Mouse (Mus musculus) stomach, embryonic 15.5 days (tissue): ENCODE measurements around the gene Sdf4. TPM values are rescaled to one million over a fixed set of nuclear protein-coding genes. Genes with fewer than 3 reads are reported as not detected.
A peak's percentile ranks its signal among the peaks of the same experiment; 100 is the strongest.

Source experiments
- ATAC-seq: fragments of 200-750 bp; cut with Nextera tagmentation; 2 replicates; pipeline ENCODE4 v1.8.0; 2017; ENCODE audit warnings: low read depth, moderate number of reproducible peaks, moderate TSS enrichment; ENCODE audit not compliant: insufficient read depth, low FRiP score
- H3K27ac ChIP-seq: fragments of 300-500 bp; sonication (generic); 2 replicates; pipeline ENCODE4 v1.5.1; 2015; ENCODE audit warnings: mild to moderate bottlenecking, inconsistent platforms
- H3K27me3 ChIP-seq: fragments of 300-500 bp; sonication (generic); replicated peaks from 2 replicates; pipeline ENCODE4 v1.6.1; 2015; ENCODE audit warnings: inconsistent platforms
- H3K36me3 ChIP-seq: fragments of 300-500 bp; sonication (generic); 2 replicates; pipeline ENCODE4 v1.6.1; 2015; ENCODE audit warnings: inconsistent platforms
- H3K4me1 ChIP-seq: fragments of 300-500 bp; sonication (generic); 2 replicates; pipeline ENCODE4 v1.6.1; 2015; ENCODE audit warnings: inconsistent platforms
- H3K4me2 ChIP-seq: fragments of 300-500 bp; sonication (generic); 2 replicates; pipeline ENCODE4 v1.6.1; 2015; ENCODE audit warnings: mild to moderate bottlenecking, inconsistent platforms
- H3K4me3 ChIP-seq: fragments of 300-500 bp; sonication (generic); replicated peaks from 2 replicates; pipeline ENCODE4 v1.5.1; 2015; ENCODE audit warnings: inconsistent platforms
- H3K9ac ChIP-seq: fragments of 300-500 bp; sonication (generic); 2 replicates; pipeline ENCODE4 v1.6.1; 2015; ENCODE audit warnings: inconsistent platforms
- H3K9me3 ChIP-seq: fragments of 300-500 bp; sonication (generic); 2 replicates; pipeline ENCODE4 v1.6.1; 2016; ENCODE audit warnings: inconsistent platforms
- WGBS: fragments of 180-500 bp; shearing (Covaris S2); methylation state at CpG from one replicate; pipeline ENCODE4 v1.1.7; 2015; 5-methylcytosine and 5-hydroxymethylcytosine counted together
- polyA plus RNA-seq: library from polyadenylated mRNA; unstranded; fragments of >200 nt; fragmentation: Nextera tagmentation; extraction: Ambion mirVana; gene quantifications from 2 replicates; pipeline ENCODE4 v1.2.1, GENCODE M21; 2015

Gene Sdf4
- 154 and 168 TPM in 2 replicates for polyA plus RNA-seq

DNA sequence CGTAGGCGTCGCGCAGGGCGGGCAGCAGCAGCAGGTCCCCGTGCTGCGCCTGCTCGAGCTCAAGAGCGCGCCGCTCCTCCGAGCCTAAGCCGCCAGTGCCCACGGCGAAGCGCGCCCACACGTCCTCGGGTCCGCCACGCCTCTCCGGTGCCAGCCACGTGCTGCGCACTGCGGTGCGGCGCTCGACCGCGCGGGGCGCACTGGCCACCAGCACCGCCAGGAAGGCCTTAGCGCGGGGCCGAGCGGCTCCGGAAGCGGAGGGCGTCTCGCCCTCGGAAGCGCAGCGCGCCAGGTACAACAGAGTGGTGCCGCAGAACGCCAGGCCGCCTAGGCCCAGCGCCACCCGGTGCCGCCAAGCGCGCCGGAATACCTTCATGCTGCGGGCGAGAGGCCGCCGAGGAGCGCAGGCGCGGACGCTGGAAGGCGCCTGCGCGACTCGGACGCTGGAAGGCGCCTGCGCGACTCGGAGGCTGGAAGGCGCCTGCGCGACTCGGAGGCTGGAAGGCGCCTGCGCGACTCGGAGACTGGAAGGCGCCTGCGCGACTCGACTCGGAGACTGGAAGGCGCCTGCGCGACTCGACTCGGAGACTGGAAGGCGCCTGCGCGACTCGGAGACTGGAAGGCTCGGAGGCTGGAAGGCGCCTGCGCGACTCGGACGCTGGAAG is at the start of gene Sdf4, which contains the start of gene B3galt6:
TSS of gene Sdf4 (plus strand) at position 632 of the 665 bp plus-strand sequence.
TSS of gene B3galt6 (minus strand) at position 409 of the 665 bp plus-strand sequence.
- WGBS, result under 1% methylated on average over 99 of the region's 99 CpGs
- Histone ChIP-seq H3K27ac (peak within 1 kb of the TSS; percentile 97), H3K9ac (peak within 1 kb of the TSS; percentile 74), H3K27me3 (no peaks in the 10 kb centered on the region), H3K4me1 (peaks cover 18% of the 10 kb centered on the region), H3K36me3 (peaks cover 6% of the 10 kb centered on the region; the same call in 1 of the 2 replicates), H3K9me3 (no peaks in the 10 kb centered on the region), H3K4me3 (peak within 1 kb of the TSS; percentile 69), H3K4me2 (peak within 1 kb of the TSS; percentile 99)
- peak; percentile 83 for ATAC-seq

DNA sequence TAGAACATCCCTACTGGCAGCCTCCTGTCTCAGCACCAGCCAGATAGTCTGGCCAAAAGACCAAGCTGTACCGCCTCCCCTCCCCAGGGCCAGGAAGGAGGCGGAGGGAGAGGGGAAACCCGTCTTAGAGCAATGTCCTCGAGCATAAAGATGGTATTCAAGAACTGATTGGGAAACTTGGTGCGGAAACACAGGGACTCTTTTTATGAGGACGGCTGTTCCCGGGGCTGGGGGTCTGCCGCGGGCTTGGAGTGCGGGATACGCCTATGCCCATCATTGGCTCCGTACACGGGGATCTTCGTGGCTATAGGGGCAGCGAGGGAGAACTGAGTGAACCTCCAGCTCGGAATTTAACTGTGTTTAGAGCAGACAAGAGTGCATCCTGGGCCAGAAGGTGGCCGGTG is 49.6 kb upstream of the Sdf4 start:
- 1% methylated on average over 17 of the region's 17 CpGs for WGBS
- no peaks in the 10 kb centered on the region for H3K9me3 ChIP-seq
- H3K27ac ChIP-seq, result peak overlapping the region; percentile 87
- H3K4me2 ChIP-seq, result peak overlapping the region; percentile 88
- H3K9ac ChIP-seq, result peak overlapping the region; percentile 70
- ATAC-seq, result peak; percentile 8; the same call in 1 of the 2 replicates
- no peaks in the 10 kb centered on the region for H3K27me3 ChIP-seq
- peaks cover 6% of the 10 kb centered on the region; the same call in 1 of the 2 replicates for H3K36me3 ChIP-seq
- peak overlapping the region; percentile 95 for H3K4me3 ChIP-seq
- peaks cover 15% of the 10 kb centered on the region for H3K4me1 ChIP-seq

DNA sequence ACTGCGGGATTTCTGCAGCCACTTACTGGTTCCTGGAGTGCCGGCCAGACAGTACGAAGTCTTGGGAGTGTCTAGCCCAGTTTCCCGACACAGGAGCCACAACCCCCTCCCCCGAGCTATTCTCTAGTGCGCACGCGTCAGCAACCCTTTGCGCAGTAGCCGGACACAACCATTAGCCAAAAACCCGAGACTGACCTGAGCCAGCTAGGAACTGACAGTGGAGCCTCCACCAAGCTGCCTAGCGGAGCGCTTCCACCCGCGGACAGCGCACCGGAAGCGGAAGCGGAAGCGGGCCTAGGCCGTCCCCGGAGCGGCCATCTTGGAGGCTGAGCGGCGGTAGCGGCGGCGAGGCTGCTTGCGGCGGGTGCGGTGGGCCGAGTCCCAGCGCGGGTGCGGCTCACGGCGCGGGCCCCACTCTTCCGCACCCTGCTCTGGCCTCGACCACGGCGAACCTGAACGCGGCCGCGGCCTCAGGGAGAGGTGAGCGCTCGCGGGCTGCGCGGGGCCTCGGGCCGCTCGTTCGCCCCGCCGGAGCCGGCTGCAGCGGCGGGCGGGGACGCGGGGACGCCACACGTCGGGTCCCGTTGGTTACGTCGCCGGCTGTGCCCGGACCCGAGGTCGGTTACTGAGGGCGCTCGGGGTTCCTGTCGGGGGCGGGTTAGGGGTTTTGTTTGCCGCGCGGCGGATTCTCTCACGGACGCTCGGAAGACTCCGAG is 49.0 kb upstream of the Sdf4 start, which contains the start of gene Ube2j2:
TSS of gene Ube2j2 (plus strand) at position 298 of the 716 bp plus-strand sequence.
- Histone ChIP-seq H3K36me3 (peaks cover 10% of the 10 kb centered on the region; the same call in 1 of the 2 replicates), H3K4me2 (peak within 1 kb of the TSS; percentile 88), H3K4me1 (peaks cover 15% of the 10 kb centered on the region), H3K4me3 (peak within 1 kb of the TSS; percentile 95), H3K9me3 (no peaks in the 10 kb centered on the region), H3K9ac (peak within 1 kb of the TSS; percentile 82), H3K27me3 (no peaks in the 10 kb centered on the region), H3K27ac (peak within 1 kb of the TSS; percentile 87)
- under 1% methylated on average over 85 of the region's 85 CpGs for WGBS
- peak; percentile 98 for ATAC-seq

DNA sequence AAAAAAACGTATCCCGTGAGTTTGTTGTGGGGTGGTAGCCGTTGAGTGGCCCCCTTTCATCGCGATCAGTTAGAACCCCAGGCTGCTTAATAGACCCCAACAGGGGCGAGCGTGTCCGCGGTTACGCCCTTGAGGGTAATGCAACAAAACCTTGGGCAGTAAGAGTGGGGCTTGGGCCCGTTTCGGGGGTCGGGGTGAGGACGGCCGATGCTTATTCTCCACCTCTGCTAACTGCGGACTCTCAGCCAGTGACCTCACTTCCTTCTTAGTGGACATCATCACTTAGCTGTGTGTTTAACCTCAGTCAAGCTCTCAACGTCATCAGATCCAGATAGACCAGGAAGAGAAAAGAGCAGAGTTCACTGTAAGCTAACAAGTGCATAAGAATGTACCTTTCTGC is 48.4 kb upstream of the Sdf4 start:
- peak overlapping the region; percentile 82 for H3K9ac ChIP-seq
- H3K9me3 ChIP-seq, result no peaks in the 10 kb centered on the region
- no peaks in the 10 kb centered on the region for H3K27me3 ChIP-seq
- WGBS, result 0% methylated on average over 17 of the region's 17 CpGs
- ATAC-seq, result no peak
- H3K4me3 ChIP-seq, result peak overlapping the region; percentile 95
- peak overlapping the region; percentile 49; the same call in 1 of the 2 replicates for H3K27ac ChIP-seq
- peaks cover 14% of the 10 kb centered on the region; the same call in 1 of the 2 replicates for H3K36me3 ChIP-seq
- H3K4me2 ChIP-seq, result peak overlapping the region; percentile 71
- peaks cover 15% of the 10 kb centered on the region for H3K4me1 ChIP-seq

DNA sequence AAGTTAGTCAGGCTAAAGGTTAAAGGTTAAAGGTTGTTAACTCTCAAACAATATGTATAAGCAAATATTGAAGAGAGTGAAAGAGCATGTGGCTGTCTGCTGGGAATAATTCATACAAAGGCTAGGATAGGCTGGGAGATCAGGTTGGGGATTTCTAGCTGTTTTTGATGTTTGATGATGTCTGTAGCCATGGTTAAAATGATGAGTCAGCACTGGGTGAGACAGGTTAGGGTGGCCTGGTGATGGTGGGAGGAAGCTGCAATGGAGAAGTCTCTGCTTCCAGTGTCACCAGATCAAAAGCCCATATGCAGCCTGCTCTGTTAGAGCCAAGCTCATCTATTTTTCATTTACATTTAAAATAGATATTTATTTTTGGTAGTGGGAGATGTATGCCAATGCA is 45.6 kb upstream of the Sdf4 start:
- peaks cover 15% of the 10 kb centered on the region for H3K4me1 ChIP-seq
- H3K9me3 ChIP-seq, result no peaks in the 10 kb centered on the region
- ATAC-seq, result no peak
- no peak overlapping the region for H3K9ac ChIP-seq
- no peak overlapping the region for H3K27ac ChIP-seq
- H3K36me3 ChIP-seq, result peaks cover 32% of the 10 kb centered on the region
- H3K4me2 ChIP-seq, result no peak overlapping the region
- no peaks in the 10 kb centered on the region for H3K27me3 ChIP-seq
- H3K4me3 ChIP-seq, result no peak overlapping the region

DNA sequence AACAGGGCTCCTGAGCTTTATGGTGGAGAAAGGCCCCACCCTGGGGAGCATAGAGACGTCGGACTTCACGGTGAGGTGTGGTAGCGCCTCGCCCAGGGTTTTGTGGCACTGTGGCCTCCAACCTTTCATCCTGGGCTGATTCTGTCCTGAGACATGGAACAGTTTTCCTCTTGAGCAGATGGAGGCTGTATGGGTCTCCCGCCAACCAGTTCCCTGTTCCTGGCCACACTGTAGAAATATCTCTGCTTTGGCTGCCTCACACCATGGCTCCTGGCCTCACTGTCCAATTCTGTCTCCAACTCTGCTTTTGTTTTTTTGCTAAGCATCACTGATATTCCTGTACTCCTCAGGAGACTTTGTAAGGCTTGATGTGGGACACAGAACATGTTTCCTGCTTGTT is 37.2 kb upstream of the Sdf4 start:
- peaks cover 52% of the 10 kb centered on the region for H3K36me3 ChIP-seq

DNA sequence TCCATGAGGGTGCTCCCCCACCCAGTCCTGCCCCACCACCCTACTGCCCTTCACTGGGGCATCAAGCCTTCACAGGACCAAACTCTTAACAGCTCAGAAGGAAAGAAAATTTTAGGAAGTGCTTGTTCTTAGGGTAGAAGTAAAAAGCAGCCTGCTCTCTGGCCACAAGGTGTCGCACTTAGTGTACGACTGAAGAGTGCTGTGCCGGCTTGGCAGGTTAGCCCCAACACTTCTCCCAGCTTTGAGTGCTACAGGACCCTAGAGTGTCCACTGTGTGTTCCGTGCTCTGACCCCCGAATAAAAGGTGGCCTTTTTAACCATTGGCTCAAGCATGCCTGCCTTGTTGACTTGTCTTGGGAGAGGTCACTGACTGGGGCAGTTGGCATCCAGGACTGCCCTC is 33.4 kb upstream of the Sdf4 start:
- Histone ChIP-seq H3K4me1 (peaks cover 16% of the 10 kb centered on the region; the same call in 1 of the 2 replicates), H3K27ac (no peak overlapping the region), H3K9me3 (no peaks in the 10 kb centered on the region), H3K27me3 (no peaks in the 10 kb centered on the region), H3K36me3 (peaks cover 26% of the 10 kb centered on the region), H3K9ac (no peak overlapping the region), H3K4me3 (no peak overlapping the region), H3K4me2 (no peak overlapping the region)
- 8% methylated on average over 5 of the region's 5 CpGs for WGBS
- ATAC-seq, result no peak

More for the DNA sequence above, 37.2 kb upstream of the Sdf4 start:
- Histone ChIP-seq H3K9me3 (no peaks in the 10 kb centered on the region), H3K4me2 (no peak overlapping the region), H3K9ac (no peak overlapping the region), H3K4me1 (no peaks in the 10 kb centered on the region), H3K27ac (no peak overlapping the region), H3K27me3 (no peaks in the 10 kb centered on the region), H3K4me3 (no peak overlapping the region)
- 94% methylated on average over 6 of the region's 6 CpGs for WGBS
- no peak for ATAC-seq

DNA sequence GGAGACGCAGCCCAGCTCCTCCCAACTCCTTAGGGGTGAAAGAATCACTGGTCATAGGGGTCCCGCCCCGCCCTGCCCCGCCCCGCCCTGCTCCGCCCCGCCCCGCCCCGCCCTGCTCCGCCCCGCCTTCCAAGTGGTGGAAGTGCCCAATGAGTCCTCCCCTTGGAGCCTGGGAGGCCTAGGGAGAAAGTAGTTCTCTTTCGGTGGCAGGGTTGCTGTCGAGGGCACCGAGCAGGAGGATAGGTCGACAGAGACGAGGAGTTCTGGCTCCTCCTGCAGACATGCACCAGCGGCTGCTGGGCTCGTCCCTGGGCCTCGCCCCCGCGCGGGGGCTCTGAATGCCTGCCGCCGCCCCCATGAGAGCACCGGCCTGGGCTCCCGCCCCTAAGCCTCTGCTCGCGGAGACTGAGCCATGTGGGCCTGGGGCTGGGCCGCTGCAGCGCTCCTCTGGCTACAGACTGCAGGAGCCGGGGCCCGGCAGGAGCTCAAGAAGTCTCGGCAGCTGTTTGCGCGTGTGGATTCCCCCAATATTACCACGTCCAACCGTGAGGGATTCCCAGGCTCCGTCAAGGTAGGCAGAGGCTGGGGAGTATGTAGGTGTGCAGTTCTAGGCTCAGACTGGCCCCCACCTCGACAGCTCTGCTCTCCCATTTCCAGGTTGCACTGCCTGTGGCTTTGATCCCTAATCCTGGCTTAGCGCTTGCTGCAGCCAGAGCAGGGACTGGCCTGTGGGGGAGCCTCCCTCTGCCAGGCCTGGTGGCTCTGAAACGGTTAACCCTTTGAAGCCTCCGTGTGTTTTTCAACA is 30.3 kb upstream of the Sdf4 start, which contains the start of gene C1qtnf12:
TSS of gene C1qtnf12 (plus strand) at position 152 of the 805 bp plus-strand sequence.
- WGBS, result 1% methylated on average over 41 of the region's 42 CpGs
- Histone ChIP-seq H3K9ac (peak within 1 kb of the TSS; percentile 53), H3K9me3 (no peaks in the 10 kb centered on the region), H3K27ac (peak within 1 kb of the TSS; percentile 78), H3K4me1 (peaks cover 16% of the 10 kb centered on the region; the same call in 1 of the 2 replicates), H3K36me3 (peaks cover 31% of the 10 kb centered on the region), H3K27me3 (no peaks in the 10 kb centered on the region), H3K4me2 (peak within 1 kb of the TSS; percentile 94), H3K4me3 (peak within 1 kb of the TSS; percentile 59)
- peak; percentile 84 for ATAC-seq

DNA sequence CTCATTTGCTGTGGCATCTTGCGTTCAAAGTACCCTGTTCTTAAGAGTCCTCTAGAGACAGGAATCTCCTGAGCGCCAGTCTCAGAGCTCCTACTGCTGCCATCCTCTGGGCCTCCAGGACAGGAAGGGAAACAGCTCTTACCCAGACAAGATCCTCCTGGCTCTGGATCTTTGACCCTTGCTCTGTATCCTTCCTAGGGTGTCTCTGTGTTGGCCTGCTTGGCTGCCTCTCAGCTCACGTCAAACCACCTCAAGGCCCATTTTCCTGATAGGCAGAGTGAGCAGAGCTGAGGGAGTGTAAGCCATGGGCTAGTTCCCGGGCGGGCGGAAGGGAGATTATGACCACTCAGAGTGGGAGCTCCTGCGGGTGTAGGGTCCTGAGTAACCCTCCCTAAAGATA is 29.6 kb upstream of the Sdf4 start:
- no peaks in the 10 kb centered on the region for H3K9me3 ChIP-seq
- H3K9ac ChIP-seq, result no peak overlapping the region
- peaks cover 24% of the 10 kb centered on the region for H3K36me3 ChIP-seq
- 58% methylated on average over 7 of the region's 7 CpGs for WGBS
- H3K4me3 ChIP-seq, result peak overlapping the region; percentile 59
- no peak overlapping the region for H3K27ac ChIP-seq
- no peak for ATAC-seq
- H3K4me1 ChIP-seq, result peaks cover 16% of the 10 kb centered on the region; the same call in 1 of the 2 replicates
- peak overlapping the region; percentile 94 for H3K4me2 ChIP-seq
- H3K27me3 ChIP-seq, result no peaks in the 10 kb centered on the region

DNA sequence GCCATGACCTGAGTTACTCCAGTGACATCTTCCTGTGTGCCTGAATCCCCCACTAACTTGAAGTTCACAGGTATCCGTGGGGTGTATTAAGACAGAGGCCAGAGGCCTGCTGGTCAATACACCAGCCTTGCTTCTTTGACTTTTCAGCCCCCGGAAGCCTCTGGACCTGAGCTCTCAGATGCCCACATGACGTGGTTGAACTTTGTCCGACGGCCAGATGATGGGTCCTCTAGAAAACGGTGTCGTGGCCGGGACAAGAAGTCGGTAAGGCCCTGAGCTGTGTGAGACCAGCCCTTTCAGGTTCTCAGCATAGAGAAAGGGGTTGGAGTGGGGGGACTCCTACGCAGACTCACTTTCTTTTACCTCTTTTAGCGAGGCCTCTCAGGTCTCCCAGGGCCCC is 28.3 kb upstream of the Sdf4 start:
- Histone ChIP-seq H3K27me3 (no peaks in the 10 kb centered on the region), H3K9me3 (no peaks in the 10 kb centered on the region), H3K4me2 (no peak overlapping the region), H3K36me3 (peaks cover 18% of the 10 kb centered on the region), H3K4me3 (no peak overlapping the region), H3K27ac (no peak overlapping the region), H3K9ac (no peak overlapping the region), H3K4me1 (peaks cover 16% of the 10 kb centered on the region; the same call in 1 of the 2 replicates)
- no peak for ATAC-seq
- WGBS, result 87% methylated on average over 11 of the region's 11 CpGs

DNA sequence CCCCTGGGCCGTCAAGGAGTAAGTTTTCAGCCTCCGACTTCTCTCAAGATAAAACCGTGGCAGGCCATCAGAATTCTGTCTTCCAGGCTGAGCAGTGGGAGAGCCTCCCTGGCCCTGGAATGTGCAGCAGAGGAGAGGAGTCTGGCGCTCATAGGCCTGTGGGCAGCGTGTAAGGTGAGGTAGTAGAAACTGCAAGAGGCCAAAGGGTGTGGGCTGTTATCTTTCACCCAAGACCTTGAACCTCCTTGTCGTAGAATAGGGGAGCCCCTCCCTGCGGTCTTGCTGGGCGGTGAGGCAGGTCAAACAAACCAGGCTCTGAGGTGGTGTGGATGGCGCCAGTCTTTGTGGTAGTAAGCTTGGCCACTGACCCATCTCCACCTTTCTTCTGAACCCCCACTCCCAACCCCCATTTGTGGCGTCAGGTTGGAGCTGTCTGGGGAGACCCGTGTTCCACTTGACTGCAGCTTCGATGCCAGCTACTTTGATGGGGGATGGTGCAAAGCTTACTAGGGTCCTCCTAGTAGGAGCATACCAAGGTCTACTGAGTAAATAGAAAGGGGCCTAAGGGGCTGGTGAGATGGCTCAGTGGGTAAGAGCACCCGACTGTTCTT is 23.5 kb upstream of the Sdf4 start:
- Histone ChIP-seq H3K4me1 (no peaks in the 10 kb centered on the region), H3K4me3 (no peak overlapping the region), H3K27ac (no peak overlapping the region), H3K36me3 (peaks cover 18% of the 10 kb centered on the region), H3K27me3 (no peaks in the 10 kb centered on the region), H3K4me2 (no peak overlapping the region), H3K9ac (no peak overlapping the region), H3K9me3 (no peaks in the 10 kb centered on the region)
- 60% methylated on average over 13 of the region's 13 CpGs for WGBS
- ATAC-seq, result peak; percentile 71
